Mouse (Mus musculus): ENCODE measurements around the gene Ifrd2. TPM values are rescaled to one million over a fixed set of nuclear protein-coding genes. Genes with fewer than 3 reads are reported as not detected.

Gene Ifrd2
- total RNA-seq, 2 experiments from 2014 or later: 40.9 to 41.4 TPM

DNA sequence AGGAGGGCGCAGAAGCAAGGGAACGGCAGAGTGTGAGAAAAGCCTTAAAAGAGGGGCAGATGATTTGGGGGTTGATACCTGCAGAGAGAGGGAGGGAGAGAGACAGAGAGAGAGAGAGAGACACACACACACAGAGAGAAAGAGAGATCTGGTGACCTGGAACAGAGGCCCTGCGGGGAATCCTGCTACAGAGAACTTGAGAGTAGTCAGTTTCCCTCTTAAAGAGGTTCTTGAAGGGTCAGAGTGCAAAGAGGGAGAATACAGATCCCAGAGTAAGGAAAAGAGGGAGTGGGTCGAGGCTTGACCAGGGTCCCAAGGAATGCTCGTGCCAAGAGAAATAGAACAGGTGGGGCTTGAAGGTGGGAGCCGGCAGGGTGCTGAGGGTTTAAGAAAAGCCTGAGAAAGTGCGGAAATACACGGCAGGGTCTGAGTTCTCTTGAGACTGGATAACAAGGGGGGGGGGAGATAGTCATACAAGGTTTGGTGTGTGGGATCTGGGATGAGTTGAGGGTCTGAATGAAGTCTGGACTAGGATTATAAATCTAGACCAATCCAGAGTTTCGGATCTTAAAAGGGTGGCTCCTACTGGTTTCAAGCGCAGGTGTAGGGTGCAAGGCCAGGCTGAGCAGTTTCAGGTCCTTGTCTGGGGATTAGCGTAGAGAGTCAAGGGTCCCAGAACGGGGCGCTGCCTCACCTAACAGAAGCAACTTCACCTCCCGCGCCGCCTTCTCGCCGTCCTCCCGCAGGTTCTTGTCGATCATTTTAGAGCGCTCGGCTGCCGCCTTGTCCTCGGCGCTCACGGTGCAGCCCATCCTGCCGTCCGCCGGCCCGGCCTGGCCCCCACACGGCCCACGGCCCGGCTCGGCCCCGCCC is 47.2 kb downstream of the Ifrd2 start:
- no peak for DNase-seq (ENCODE audit: low spot score in 2 of 2)

GRCm38 (mm10) chr9:107635279-107636028 is 48.0 kb downstream of the Ifrd2 start, which contains the start of gene Gnai2:
Gene Gnai2 (minus strand): TSS chr9:107635367.
- peak; percentile 85 to 94 for DNase-seq (ENCODE audit: low spot score in 2 of 2)

DNA sequence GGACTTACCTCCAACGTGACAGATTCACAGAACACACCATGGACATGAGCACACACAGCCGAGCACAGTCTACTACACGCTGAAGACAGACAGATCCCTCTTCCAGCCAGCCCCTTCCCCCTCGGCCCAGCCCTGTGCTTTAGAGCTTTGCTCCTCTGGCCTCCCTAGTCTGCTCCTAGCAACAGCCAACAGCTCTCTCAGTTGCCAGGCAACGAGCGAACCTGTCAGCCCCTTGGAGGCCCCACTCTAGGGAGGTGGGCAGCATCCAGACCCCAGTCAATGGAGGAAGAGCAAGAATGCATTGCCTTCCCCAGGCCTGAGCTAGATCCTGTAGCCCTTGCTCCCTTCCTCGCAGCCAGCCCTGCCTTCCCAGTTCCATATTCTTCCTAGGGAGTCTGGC is 49.6 kb downstream of the Ifrd2 start:
- no peak for DNase-seq (ENCODE audit: low spot score in 2 of 2)

- DNase-seq (ENCODE audit: low spot score in 2 of 2): no peak
Measured at GRCm38 (mm10) chr9:107640257-107640772, 52.9 kb downstream of the Ifrd2 start.

DNA sequence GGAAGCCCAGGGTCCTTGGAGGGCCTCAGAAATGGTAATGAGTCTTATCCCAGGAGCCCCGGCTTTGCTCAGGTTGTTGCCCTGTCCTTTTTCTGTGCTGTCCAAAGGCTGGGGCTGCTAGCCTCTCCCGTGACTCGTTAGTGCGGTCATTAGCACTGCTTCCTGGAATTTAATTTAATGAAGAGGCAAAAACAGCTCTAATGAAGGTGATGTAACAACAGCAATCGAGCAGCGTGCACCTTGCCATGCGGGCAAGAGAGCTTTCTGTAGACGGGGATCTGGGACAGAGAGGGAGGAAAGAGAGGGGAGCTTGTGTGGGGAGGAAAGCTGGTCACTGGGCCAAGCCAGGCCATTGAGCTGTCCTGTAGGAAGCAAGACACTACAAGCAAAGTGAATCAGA is 54.2 kb downstream of the Ifrd2 start:
- no peak for DNase-seq (ENCODE audit: low spot score in 2 of 2)

Other genes starting within 250 kb of the Ifrd2 start
- 10 to 100 TPM; 19.5 to 23.7 TPM for gene Hemk1, start 249.3 kb upstream of the Ifrd2 start, total RNA-seq (2021)
- gene 6430571L13Rik, start 247.0 kb upstream of the Ifrd2 start, total RNA-seq (2021): 1 to 10 TPM; 4.2 to 4.3 TPM
- gene Cacna2d2, start 188.0 kb upstream of the Ifrd2 start, total RNA-seq (2021): 10 to 100 TPM; 10.1 to 10.9 TPM
- 10 to 100 TPM; 40.8 to 44.6 TPM for gene Tmem115, start 53.7 kb upstream of the Ifrd2 start, total RNA-seq (2021)
- gene Cyb561d2, start 45.4 kb upstream of the Ifrd2 start, total RNA-seq (2021): 10 to 100 TPM; 19.2 to 21.7 TPM
- 10 to 100 TPM; 18.8 to 19.6 TPM for gene Nprl2, start 45.4 kb upstream of the Ifrd2 start, total RNA-seq (2021)
- 1 to 10 TPM in 1 of 2 experiments, under 1 TPM in 1; 0.71 to 1.6 TPM for gene Zmynd10, start 40.3 kb upstream of the Ifrd2 start, total RNA-seq (2021)
- 10 to 100 TPM; 34.9 to 37.6 TPM for gene Rassf1, start 36.1 kb upstream of the Ifrd2 start, total RNA-seq (2021)
- 10 to 100 TPM; 31.8 to 33.8 TPM for gene Tusc2, start 24.4 kb upstream of the Ifrd2 start, total RNA-seq (2021)
- 10 to 100 TPM; 39.4 to 47.2 TPM for gene Hyal2, start 19.7 kb upstream of the Ifrd2 start, total RNA-seq (2021)
- 1 to 10 TPM; 5.1 to 5.4 TPM for gene Hyal1, start 10.7 kb upstream of the Ifrd2 start, total RNA-seq (2021)
- 10 to 100 TPM; 17.4 to 18.0 TPM for gene Naa80, start 8.8 kb upstream of the Ifrd2 start, total RNA-seq (2021)
- gene Hyal3, start 6.8 kb upstream of the Ifrd2 start, total RNA-seq (2021): 1 to 10 TPM; 2.7 to 2.9 TPM
- 10 to 100 TPM; 16.9 to 19.4 TPM for gene Sema3b, start 21.6 kb downstream of the Ifrd2 start, total RNA-seq (2021)
- 100 to 1,000 TPM; 345 to 390 TPM for gene Gnai2, start 47.7 kb downstream of the Ifrd2 start, total RNA-seq (2021)
- 10 to 100 TPM; 10.1 to 37.4 TPM for gene Slc38a3, start 81.9 kb downstream of the Ifrd2 start, total RNA-seq (2021)
- gene Gnat1, start 92.1 kb downstream of the Ifrd2 start, total RNA-seq (2021): 1 to 10 TPM in 1 of 2 experiments, under 1 TPM in 1; 0.73 to 1.6 TPM
- 10 to 100 TPM; 28.9 to 32.8 TPM for gene Sema3f, start 122.8 kb downstream of the Ifrd2 start, total RNA-seq (2021)
- 100 to 1,000 TPM; 152 to 155 TPM for gene Rbm5, start 183.4 kb downstream of the Ifrd2 start, total RNA-seq (2021)

Data from adrenal gland, postnatal 4 days (tissue).